Mouse (Mus musculus) liver, postnatal 0 days (tissue): ENCODE results near the gene Bbx. TPM values are rescaled to one million over a fixed set of nuclear protein-coding genes. Genes with fewer than 3 reads are reported as not detected.

ENCODE experiments used
- ATAC-seq: fragments of 200-750 bp; cut with Nextera tagmentation; 2 replicates; pipeline ENCODE4 v1.8.0; 2017; ENCODE audit warnings: mild to moderate bottlenecking, moderate library complexity
- DNase-seq: peaks from one replicate; pipeline ENCODE4 v3.0.0-alpha.2; 2016
- H3K27ac ChIP-seq: fragments of 300-500 bp; sonication (generic); 2 replicates; pipeline ENCODE4 v1.5.1; 2014; ENCODE audit warnings: antibody characterized with exemption, moderate library complexity, mild to moderate bottlenecking, low read depth
- H3K27me3 ChIP-seq: fragments of 300-500 bp; sonication (generic); 2 replicates; pipeline ENCODE4 v1.6.1; 2014; ENCODE audit warnings: low read length, control low read depth, mixed read lengths; ENCODE audit not compliant: insufficient read depth
- H3K36me3 ChIP-seq: fragments of 300-500 bp; sonication (generic); replicated peaks from 2 replicates; pipeline ENCODE4 v1.6.1; 2014; ENCODE audit warnings: mild to moderate bottlenecking, control low read depth, low read length, moderate library complexity, mixed read lengths; ENCODE audit not compliant: insufficient read depth
- H3K4me1 ChIP-seq: fragments of 300-500 bp; sonication (generic); 2 replicates; pipeline ENCODE4 v1.6.1; 2014; ENCODE audit warnings: antibody characterized with exemption, mild to moderate bottlenecking, control low read depth; ENCODE audit not compliant: insufficient read depth
- H3K4me2 ChIP-seq: fragments of 300-500 bp; sonication (generic); 2 replicates; pipeline ENCODE4 v1.6.1; 2014; ENCODE audit warnings: low read depth, mild to moderate bottlenecking, low read length, moderate library complexity, mixed read lengths
- H3K4me3 ChIP-seq: fragments of 300-500 bp; sonication (generic); 2 replicates; pipeline ENCODE4 v1.5.1; 2014; ENCODE audit warnings: low read depth, low read length
- H3K9ac ChIP-seq: fragments of 300-500 bp; sonication (generic); replicated peaks from 2 replicates; pipeline ENCODE4 v1.6.1; 2014; ENCODE audit warnings: mild to moderate bottlenecking, moderate library complexity
- H3K9me3 ChIP-seq: fragments of 300-500 bp; sonication (generic); 2 replicates; pipeline ENCODE4 v1.6.1; 2016; ENCODE audit warnings: mild to moderate bottlenecking, control low read depth, low read length, mixed read lengths
- CTCF ChIP-seq: sonication (generic); IDR thresholded peaks from 2 replicates; pipeline ENCODE4 v1.5.1; 2016; ENCODE audit warnings: antibody characterized with exemption, low read depth
- EP300 ChIP-seq: IDR thresholded peaks from 2 replicates; pipeline ENCODE4 v1.6.1; 2016; ENCODE audit warnings: antibody characterized with exemption, low read depth, mild to moderate bottlenecking
- WGBS: fragments of 180-500 bp; shearing (Covaris S2); extraction: QIAGEN DNeasy Blood & Tissue Kit; methylation state at CpG from one replicate; pipeline ENCODE4 v1.1.7; 2014; ENCODE audit not compliant: insufficient replicate concordance; 5-methylcytosine and 5-hydroxymethylcytosine counted together
- polyA plus RNA-seq: library from polyadenylated mRNA; unstranded; fragments of >200 nt; fragmentation: Nextera tagmentation; extraction: Ambion mirVana; gene quantifications from 2 replicates; pipeline ENCODE4 v1.2.1, GENCODE M21; 2015

Gene Bbx
- polyA plus RNA-seq, 1 experiment from 2014 or later: 7.9 TPM

DNA sequence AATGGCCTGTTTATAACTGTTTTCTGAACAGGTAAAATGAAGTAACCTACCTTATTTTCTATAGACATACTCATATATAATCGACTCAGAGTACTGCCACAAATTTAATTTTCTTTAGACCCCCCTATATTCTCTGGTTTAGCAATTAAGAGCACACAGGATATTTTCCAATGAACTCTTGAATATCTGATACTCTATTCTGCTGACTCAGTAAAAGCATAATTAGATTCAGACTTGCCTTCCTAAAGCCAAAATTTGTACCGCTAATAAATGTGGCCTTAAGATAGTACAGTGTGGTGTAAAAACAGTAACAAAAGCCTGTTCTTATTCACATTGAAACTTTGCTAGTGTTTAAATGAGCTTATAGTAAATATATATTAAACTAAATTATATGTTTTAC, 102.5 kb downstream of the Bbx start:
- Histone ChIP-seq H3K9me3 (no peaks in the 10 kb centered on the region), H3K9ac (no peak overlapping the region), H3K27ac (no peak overlapping the region), H3K4me2 (no peak overlapping the region), H3K36me3 (peaks cover 4% of the 10 kb centered on the region; the same call in 1 of the 2 replicates), H3K4me3 (no peak overlapping the region), H3K27me3 (no peaks in the 10 kb centered on the region), H3K4me1 (no peaks in the 10 kb centered on the region)
- no peak for TF ChIP-seq CTCF
- no peak for TF ChIP-seq EP300
- WGBS: 83% methylated on average over 2 of the region's 2 CpGs
- ATAC-seq: no peak
- no peak for DNase-seq

DNA sequence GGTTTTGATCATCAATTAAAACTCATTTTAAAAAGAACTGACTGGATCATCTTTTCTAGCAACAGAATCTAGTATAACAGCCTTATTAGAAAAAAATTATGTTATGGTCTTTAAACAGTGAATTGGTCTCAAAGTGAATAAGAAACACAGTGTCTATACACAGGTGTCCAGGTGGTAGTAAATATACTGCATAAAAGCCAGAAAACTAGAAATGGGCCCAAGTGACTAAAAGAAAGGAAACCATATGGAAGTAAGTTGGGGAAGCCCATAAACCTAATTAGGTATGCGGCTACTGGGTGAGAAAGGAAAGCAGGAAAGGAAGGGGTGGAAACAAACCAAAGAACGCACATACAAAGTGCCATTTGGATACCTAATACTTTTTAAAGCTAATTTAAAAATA, 107.4 kb downstream of the Bbx start:
- Histone ChIP-seq H3K4me1 (no peaks in the 10 kb centered on the region), H3K36me3 (no peaks in the 10 kb centered on the region), H3K9me3 (no peaks in the 10 kb centered on the region), H3K27me3 (no peaks in the 10 kb centered on the region), H3K4me3 (no peak overlapping the region), H3K27ac (no peak overlapping the region), H3K9ac (no peak overlapping the region), H3K4me2 (no peak overlapping the region)
- DNase-seq: no peak
- ATAC-seq: no peak
- TF ChIP-seq CTCF (no peak), EP300 (no peak)
- WGBS: 95% methylated on average over 2 of the region's 2 CpGs

DNA sequence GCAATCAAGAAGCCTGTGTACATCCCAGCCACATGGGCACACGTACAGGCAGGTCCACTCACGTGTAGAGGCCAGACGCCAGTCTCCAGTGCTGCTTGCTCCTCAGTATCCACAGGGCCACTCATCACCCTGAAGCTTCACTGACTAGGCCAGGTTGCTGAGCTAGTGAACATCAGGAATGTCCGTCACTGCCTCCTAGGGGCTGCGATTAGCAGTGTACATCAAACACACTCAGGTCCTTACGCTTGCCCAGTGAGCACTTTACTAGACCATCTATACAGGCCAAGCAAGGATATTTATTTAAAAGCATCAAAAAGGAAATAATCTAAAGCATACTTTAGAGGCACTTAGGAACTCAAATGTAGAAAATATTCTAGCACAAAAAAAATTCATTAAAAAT, 107.9 kb downstream of the Bbx start:
- H3K9ac ChIP-seq: no peak overlapping the region
- ATAC-seq (no peak), DNase-seq (no peak)
- no peaks in the 10 kb centered on the region for H3K36me3 ChIP-seq
- no peak for TF ChIP-seq EP300
- no peak for TF ChIP-seq CTCF
- no peaks in the 10 kb centered on the region for H3K9me3 ChIP-seq
- no peak overlapping the region for H3K27ac ChIP-seq
- H3K4me2 ChIP-seq: no peak overlapping the region
- no peaks in the 10 kb centered on the region for H3K27me3 ChIP-seq
- 84% methylated on average over 6 of the region's 6 CpGs for WGBS
- H3K4me1 ChIP-seq: no peaks in the 10 kb centered on the region
- no peak overlapping the region for H3K4me3 ChIP-seq

DNA sequence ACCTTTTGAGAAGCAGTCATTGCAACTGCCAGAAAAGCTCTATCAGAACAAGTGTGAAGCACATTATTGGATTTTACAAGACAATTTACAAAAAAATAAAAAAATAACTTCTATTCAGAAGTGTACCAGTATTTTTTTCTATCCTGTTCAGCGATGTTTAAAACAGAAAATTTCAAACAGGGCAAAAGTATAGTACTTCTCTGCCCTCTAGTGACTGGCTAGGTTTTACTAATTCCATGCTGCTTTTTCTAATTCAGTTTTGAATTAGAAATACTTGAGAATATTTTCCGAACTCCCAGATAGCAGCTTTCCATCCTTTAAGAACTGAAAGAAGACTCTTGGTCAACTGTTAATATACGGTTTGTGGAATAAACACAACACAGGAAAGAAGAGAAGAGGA, 110.8 kb downstream of the Bbx start:
- H3K9ac ChIP-seq: no peak overlapping the region
- H3K4me1 ChIP-seq: no peaks in the 10 kb centered on the region
- DNase-seq (no peak), ATAC-seq (no peak)
- H3K4me3 ChIP-seq: no peak overlapping the region
- no peak overlapping the region for H3K4me2 ChIP-seq
- TF ChIP-seq CTCF (no peak), EP300 (no peak)
- 72% methylated on average over 3 of the region's 3 CpGs for WGBS
- no peaks in the 10 kb centered on the region for H3K9me3 ChIP-seq
- H3K36me3 ChIP-seq: no peaks in the 10 kb centered on the region
- no peak overlapping the region for H3K27ac ChIP-seq
- no peaks in the 10 kb centered on the region for H3K27me3 ChIP-seq

DNA sequence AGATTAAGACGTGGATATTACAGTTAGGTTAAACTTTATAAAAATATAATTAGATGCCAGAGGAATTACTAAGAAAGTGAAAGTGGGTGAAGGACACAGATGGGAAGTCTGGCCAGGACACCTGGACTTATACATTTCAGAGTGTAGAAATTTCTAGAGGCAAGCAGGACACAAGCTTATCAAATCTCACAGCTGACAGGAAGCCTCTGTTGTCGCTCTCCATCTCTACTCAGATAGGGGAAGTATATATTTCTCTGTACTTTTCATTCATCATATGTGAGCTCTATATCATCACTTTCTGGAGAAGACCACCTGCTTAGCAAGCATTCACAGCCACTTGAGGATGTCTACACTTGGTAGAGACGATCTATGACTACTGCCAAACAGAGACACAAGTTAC, 113.9 kb downstream of the Bbx start:
- Histone ChIP-seq H3K36me3 (no peaks in the 10 kb centered on the region), H3K27ac (no peak overlapping the region), H3K9me3 (no peaks in the 10 kb centered on the region), H3K4me3 (no peak overlapping the region), H3K9ac (no peak overlapping the region), H3K27me3 (no peaks in the 10 kb centered on the region), H3K4me1 (no peaks in the 10 kb centered on the region), H3K4me2 (no peak overlapping the region)
- TF ChIP-seq EP300 (no peak), CTCF (no peak)
- no peak for DNase-seq
- no peak for ATAC-seq
- 51% methylated on average over 3 of the region's 3 CpGs for WGBS

DNA sequence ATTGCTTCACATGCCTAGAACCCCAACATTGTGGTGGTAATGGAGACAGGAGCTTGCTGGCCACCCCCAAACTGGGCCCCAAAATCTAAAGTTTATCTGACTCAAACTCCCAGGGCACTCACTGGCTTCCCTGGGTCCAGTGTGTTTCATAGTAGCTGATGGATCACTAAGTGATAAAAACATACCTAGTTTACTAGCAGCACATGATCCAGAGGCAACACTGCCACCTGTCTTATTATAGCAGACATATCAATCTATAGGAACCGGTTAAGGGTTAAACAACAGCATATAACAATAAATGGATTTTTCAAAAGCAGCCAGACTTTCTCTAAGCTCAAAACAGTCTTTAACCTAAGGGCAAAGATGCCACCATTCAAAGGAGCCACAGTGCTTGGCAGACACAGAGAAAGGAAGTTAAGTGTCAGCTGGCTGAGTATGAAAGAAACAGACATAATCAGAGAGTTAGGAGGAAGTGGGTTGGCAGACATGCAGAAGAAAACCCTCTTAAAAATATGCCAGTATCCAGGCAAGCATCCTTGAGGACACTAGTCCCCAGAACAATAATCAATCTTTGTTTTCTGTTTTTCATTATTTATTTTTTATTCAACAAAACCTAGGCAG, 116.7 kb downstream of the Bbx start:
- Histone ChIP-seq H3K4me2 (no peak overlapping the region), H3K36me3 (no peaks in the 10 kb centered on the region), H3K27me3 (no peaks in the 10 kb centered on the region), H3K4me3 (no peak overlapping the region), H3K4me1 (no peaks in the 10 kb centered on the region), H3K27ac (no peak overlapping the region), H3K9me3 (no peaks in the 10 kb centered on the region), H3K9ac (no peak overlapping the region)
- WGBS: 79% methylated on average over 1 of the region's 1 CpGs
- DNase-seq (no peak), ATAC-seq (no peak)
- no peak for TF ChIP-seq EP300
- TF ChIP-seq CTCF: no peak

DNA sequence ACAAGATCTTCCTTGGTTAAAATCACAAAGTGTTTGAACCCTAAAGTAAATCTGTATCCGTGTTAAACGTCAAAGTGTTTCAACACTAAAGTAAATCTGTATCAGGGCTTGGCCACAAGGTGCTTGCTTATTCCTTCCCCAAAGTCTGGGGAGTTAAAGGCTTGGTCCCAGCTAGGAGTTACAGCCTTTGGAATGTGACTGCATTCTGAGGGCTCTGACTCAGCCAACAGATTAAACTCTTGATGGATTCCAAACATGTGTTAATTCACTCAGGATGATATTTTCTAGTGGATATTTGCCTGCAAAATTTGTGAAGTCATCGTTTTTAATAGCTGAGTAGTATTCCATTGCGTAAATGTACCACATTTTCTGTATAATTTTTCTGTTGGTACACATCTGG, 120.6 kb downstream of the Bbx start:
- no peaks in the 10 kb centered on the region for H3K27me3 ChIP-seq
- no peaks in the 10 kb centered on the region for H3K4me1 ChIP-seq

More for the DNA sequence above, 120.6 kb downstream of the Bbx start:
- DNase-seq (no peak), ATAC-seq (no peak)
- Histone ChIP-seq H3K27ac (no peak overlapping the region), H3K4me2 (no peak overlapping the region), H3K9me3 (no peaks in the 10 kb centered on the region), H3K9ac (no peak overlapping the region), H3K36me3 (no peaks in the 10 kb centered on the region), H3K4me3 (no peak overlapping the region)
- TF ChIP-seq EP300 (no peak), CTCF (no peak)
- 79% methylated on average over 4 of the region's 4 CpGs for WGBS
